Mouse (Mus musculus): ENCODE data around the gene Olfr741. TPM values are rescaled to one million over a fixed set of nuclear protein-coding genes. Genes with fewer than 3 reads are reported as not detected.

The Olfr741 gene
- polyA plus RNA-seq (2015; fragmentation: Nextera tagmentation; extraction: Ambion mirVana): not detected in 2 replicates

GRCm38 (mm10) chr14:50472438-50472837 lies at the start of gene Olfr741:
Olfr741 (plus strand) TSS chr14:50472738.
- H3K27ac ChIP-seq: no peak within 1 kb of the TSS
- ATAC-seq (ENCODE audit: low read depth): no peak
- WGBS (ENCODE audit: insufficient replicate concordance): 49% methylated on average over 2 of the region's 2 CpGs

GRCm38 (mm10) chr14:50445245-50445644 lies 27.3 kb upstream of the Olfr741 start, which contains the start of gene Olfr740:
Olfr740 (plus strand) TSS chr14:50445545.
- ATAC-seq (ENCODE audit: low read depth): no peak
- no peaks in the 10 kb centered on the region for H3K9me3 ChIP-seq (replicated peaks)
- H3K36me3 ChIP-seq: no peaks in the 10 kb centered on the region
- H3K27ac ChIP-seq: no peak within 1 kb of the TSS
- no peak within 1 kb of the TSS for H3K4me3 ChIP-seq (replicated peaks)
- DNase-seq: no peak
- WGBS (ENCODE audit: insufficient replicate concordance): 64% methylated on average over 3 of the region's 3 CpGs
- no peaks in the 10 kb centered on the region for H3K4me1 ChIP-seq (replicated peaks)
- no peak within 1 kb of the TSS for H3K9ac ChIP-seq
- no peak within 1 kb of the TSS for H3K4me2 ChIP-seq
- H3K27me3 ChIP-seq: no peaks in the 10 kb centered on the region

More at GRCm38 (mm10) chr14:50472438-50472837, at the start of gene Olfr741:
- Histone ChIP-seq H3K4me1 (replicated peaks) (no peaks in the 10 kb centered on the region), H3K36me3 (no peaks in the 10 kb centered on the region), H3K4me2 (no peak within 1 kb of the TSS), H3K9me3 (replicated peaks) (no peaks in the 10 kb centered on the region), H3K27me3 (no peaks in the 10 kb centered on the region), H3K4me3 (replicated peaks) (no peak within 1 kb of the TSS), H3K9ac (no peak within 1 kb of the TSS)
- no peak for DNase-seq

DNA sequence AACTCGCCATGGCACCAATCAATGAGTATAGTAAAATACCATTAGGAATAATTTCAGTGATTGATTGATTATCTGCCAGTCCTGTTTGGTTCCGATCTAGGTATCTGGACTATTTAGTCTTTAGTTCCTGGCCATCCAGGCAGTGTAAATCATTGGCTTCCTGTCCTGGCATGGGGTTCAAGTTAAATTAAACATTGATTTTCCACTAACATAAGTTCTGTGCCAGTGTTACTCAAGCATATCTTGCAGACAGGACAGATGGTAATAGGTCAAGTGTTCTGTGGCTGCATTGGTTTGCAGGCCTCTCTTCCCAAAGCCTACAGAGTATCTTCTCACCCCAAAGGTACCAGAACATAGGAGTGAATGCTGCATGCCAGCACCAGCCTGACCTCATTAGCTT lies 5.9 kb downstream of the Olfr741 start:
- no peaks in the 10 kb centered on the region for H3K4me1 ChIP-seq (replicated peaks)
- no peak for ATAC-seq (ENCODE audit: low read depth)
- no peak overlapping the region for H3K27ac ChIP-seq
- no peak overlapping the region for H3K9ac ChIP-seq
- no peak overlapping the region for H3K4me2 ChIP-seq
- H3K36me3 ChIP-seq: no peaks in the 10 kb centered on the region
- no peaks in the 10 kb centered on the region for H3K9me3 ChIP-seq (replicated peaks)
- DNase-seq: no peak
- no peak overlapping the region for H3K4me3 ChIP-seq (replicated peaks)
- no peaks in the 10 kb centered on the region for H3K27me3 ChIP-seq
- 46% methylated on average over 2 of the region's 2 CpGs for WGBS (ENCODE audit: insufficient replicate concordance)

DNA sequence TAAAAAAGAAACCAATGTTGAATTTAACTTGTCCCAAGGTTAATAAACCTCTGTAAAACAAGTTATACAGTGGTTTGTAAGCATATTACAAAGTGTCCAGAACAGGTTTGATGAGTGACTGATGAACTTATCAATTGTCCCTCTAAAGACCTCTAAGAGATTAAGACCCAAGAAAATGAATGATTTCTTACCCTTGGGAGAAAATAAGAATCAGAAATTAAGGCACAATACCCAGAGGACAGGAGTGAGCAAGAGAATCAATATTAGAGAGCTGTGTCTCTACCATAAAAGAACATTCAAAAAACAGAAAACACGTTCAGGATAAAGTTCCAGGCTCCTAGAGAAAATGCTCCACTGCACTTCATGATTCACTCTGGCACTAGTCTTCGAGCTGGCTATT lies 30.8 kb downstream of the Olfr741 start, which contains the start of gene Olfr742:
TSS of gene Olfr742 (plus strand) at position 301 of the 400 bp plus-strand sequence.
- Histone ChIP-seq H3K9me3 (replicated peaks) (no peaks in the 10 kb centered on the region), H3K4me1 (replicated peaks) (no peaks in the 10 kb centered on the region), H3K27ac (no peak within 1 kb of the TSS), H3K27me3 (no peaks in the 10 kb centered on the region), H3K9ac (no peak within 1 kb of the TSS), H3K4me2 (no peak within 1 kb of the TSS), H3K36me3 (no peaks in the 10 kb centered on the region), H3K4me3 (replicated peaks) (no peak within 1 kb of the TSS)
- no peak for DNase-seq
- no peak for ATAC-seq (ENCODE audit: low read depth)
- WGBS (ENCODE audit: insufficient replicate concordance): 36% methylated on average over 2 of the region's 2 CpGs

- H3K9ac ChIP-seq: no peak within 1 kb of the TSS
- ATAC-seq (ENCODE audit: low read depth) (no peak), DNase-seq (no peak)
- H3K27ac ChIP-seq: no peak within 1 kb of the TSS
- no peak within 1 kb of the TSS for H3K4me2 ChIP-seq
- no peaks in the 10 kb centered on the region for H3K4me1 ChIP-seq (replicated peaks)
- H3K36me3 ChIP-seq: no peaks in the 10 kb centered on the region
- no peak within 1 kb of the TSS for H3K4me3 ChIP-seq (replicated peaks)
- no peaks in the 10 kb centered on the region for H3K9me3 ChIP-seq (replicated peaks)
- H3K27me3 ChIP-seq: no peaks in the 10 kb centered on the region
These were observed 49.0 kb downstream of the Olfr741 start, which contains the start of gene Olfr743 for GRCm38 (mm10) chr14:50521539-50521938. Olfr743 (plus strand) TSS chr14:50521839.

Other genes with a start within 250 kb of the Olfr741 start
- gene Olfr731, start 230.9 kb upstream of the Olfr741 start, polyA plus RNA-seq (2015; fragmentation: Nextera tagmentation; extraction: Ambion mirVana): not detected in 2 replicates
- not detected in 2 replicates for gene Olfr732, start 188.5 kb upstream of the Olfr741 start, polyA plus RNA-seq (2015; fragmentation: Nextera tagmentation; extraction: Ambion mirVana)
- gene Olfr733, start 171.2 kb upstream of the Olfr741 start, polyA plus RNA-seq (2015; fragmentation: Nextera tagmentation; extraction: Ambion mirVana): not detected in 2 replicates
- not detected in 2 replicates for gene Olfr734, start 146.0 kb upstream of the Olfr741 start, polyA plus RNA-seq (2015; fragmentation: Nextera tagmentation; extraction: Ambion mirVana)
- gene Olfr735, start 123.9 kb upstream of the Olfr741 start, polyA plus RNA-seq (2015; fragmentation: Nextera tagmentation; extraction: Ambion mirVana): not detected in 2 replicates
- not detected in 2 replicates for gene Tlr11, start 114.8 kb upstream of the Olfr741 start, polyA plus RNA-seq (2015; fragmentation: Nextera tagmentation; extraction: Ambion mirVana)
- not detected in 2 replicates for gene Olfr736, start 91.6 kb upstream of the Olfr741 start, polyA plus RNA-seq (2015; fragmentation: Nextera tagmentation; extraction: Ambion mirVana)
- not detected in 2 replicates for gene Olfr738, start 65.2 kb upstream of the Olfr741 start, polyA plus RNA-seq (2015; fragmentation: Nextera tagmentation; extraction: Ambion mirVana)
- gene Olfr739, start 54.1 kb upstream of the Olfr741 start, polyA plus RNA-seq (2015; fragmentation: Nextera tagmentation; extraction: Ambion mirVana): not detected in 2 replicates
- gene Olfr740, start 27.2 kb upstream of the Olfr741 start, polyA plus RNA-seq (2015; fragmentation: Nextera tagmentation; extraction: Ambion mirVana): not detected in 2 replicates
- not detected in 2 replicates for gene Olfr742, start 30.9 kb downstream of the Olfr741 start, polyA plus RNA-seq (2015; fragmentation: Nextera tagmentation; extraction: Ambion mirVana)
- gene Olfr743, start 49.1 kb downstream of the Olfr741 start, polyA plus RNA-seq (2015; fragmentation: Nextera tagmentation; extraction: Ambion mirVana): not detected in 2 replicates
- gene Olfr744, start 142.1 kb downstream of the Olfr741 start, polyA plus RNA-seq (2015; fragmentation: Nextera tagmentation; extraction: Ambion mirVana): not detected in 2 replicates
- not detected in 2 replicates for gene Olfr745, start 166.7 kb downstream of the Olfr741 start, polyA plus RNA-seq (2015; fragmentation: Nextera tagmentation; extraction: Ambion mirVana)
- not detected in 2 replicates for gene Olfr746, start 174.3 kb downstream of the Olfr741 start, polyA plus RNA-seq (2015; fragmentation: Nextera tagmentation; extraction: Ambion mirVana)
- not detected in 2 replicates for gene Olfr747, start 220.5 kb downstream of the Olfr741 start, polyA plus RNA-seq (2015; fragmentation: Nextera tagmentation; extraction: Ambion mirVana)
- not detected in 2 replicates for gene Olfr748, start 234.6 kb downstream of the Olfr741 start, polyA plus RNA-seq (2015; fragmentation: Nextera tagmentation; extraction: Ambion mirVana)